Mouse (Mus musculus) erythroblast, embryonic 14.5 days (primary cell): ENCODE measurements around the gene Ppp5c. TPM values are rescaled to one million over a fixed set of nuclear protein-coding genes. Genes with fewer than 3 reads are reported as not detected.

ENCODE experiments used
- H3K27me3 ChIP-seq: 2 replicates; pipeline ENCODE4 v1.6.1; 2012; ENCODE audit warnings: inconsistent platforms; ENCODE audit not compliant: control insufficient read depth
- H3K36me3 ChIP-seq: 2 replicates; pipeline ENCODE4 v1.6.1; 2012; ENCODE audit warnings: mild to moderate bottlenecking, inconsistent platforms; ENCODE audit not compliant: control insufficient read depth
- H3K4me1 ChIP-seq: 2 replicates; pipeline ENCODE4 v1.6.1; 2012; ENCODE audit warnings: inconsistent platforms; ENCODE audit not compliant: control insufficient read depth
- H3K4me3 ChIP-seq: replicated peaks from 2 replicates; pipeline ENCODE3; 2012; ENCODE audit warnings: moderate library complexity, mild to moderate bottlenecking, inconsistent platforms
- H3K9me3 ChIP-seq: 2 replicates; pipeline ENCODE4 v1.6.1; 2012; ENCODE audit warnings: low read length, inconsistent platforms, mixed read lengths; ENCODE audit not compliant: control insufficient read depth
- GATA1 ChIP-seq: IDR thresholded peaks from 2 replicates; pipeline ENCODE4 v1.6.1; 2012; ENCODE audit warnings: low read length, inconsistent platforms, mixed read lengths
- TAL1 ChIP-seq: IDR thresholded peaks from 3 replicates; pipeline ENCODE4 v1.6.1; 2012; ENCODE audit warnings: low read length, inconsistent platforms, mixed read lengths
- polyA plus RNA-seq: library from polyadenylated mRNA; stranded (reverse); fragments of >175 nt; gene quantifications from 2 replicates; pipeline ENCODE4 v1.2.3, GENCODE M21; 2012

The Ppp5c gene
- polyA plus RNA-seq, 1 experiment: 7.3 TPM

- Histone ChIP-seq H3K9me3 (no peaks in the 10 kb centered on the region), H3K4me1 (peaks cover 15% of the 10 kb centered on the region; the same call in 1 of the 2 replicates), H3K27me3 (no peaks in the 10 kb centered on the region), H3K4me3 (no peak overlapping the region), H3K36me3 (no peaks in the 10 kb centered on the region)
- TF ChIP-seq GATA1 (no peak), TAL1 (no peak)
Observed at GRCm38 (mm10) chr7:16974018-16974417, 53.7 kb downstream of the Ppp5c start.

GRCm38 (mm10) chr7:16971160-16971559, 56.6 kb downstream of the Ppp5c start:
- no peak overlapping the region for H3K4me3 ChIP-seq
- TF ChIP-seq GATA1 (no peak), TAL1 (no peak)

GRCm38 (mm10) chr7:16968414-16968813, 59.3 kb downstream of the Ppp5c start:
- TF ChIP-seq TAL1 (no peak), GATA1 (no peak)
- no peaks in the 10 kb centered on the region for H3K4me1 ChIP-seq
- no peaks in the 10 kb centered on the region for H3K27me3 ChIP-seq

More at GRCm38 (mm10) chr7:16971160-16971559, 56.6 kb downstream of the Ppp5c start:
- Histone ChIP-seq H3K9me3 (no peaks in the 10 kb centered on the region), H3K27me3 (no peaks in the 10 kb centered on the region), H3K4me1 (peaks cover under 1% of the 10 kb centered on the region; the same call in 1 of the 2 replicates), H3K36me3 (no peaks in the 10 kb centered on the region)

GRCm38 (mm10) chr7:16961678-16962077, 66.0 kb downstream of the Ppp5c start:
- no peaks in the 10 kb centered on the region for H3K36me3 ChIP-seq
- H3K9me3 ChIP-seq: no peaks in the 10 kb centered on the region
- TF ChIP-seq TAL1 (no peak), GATA1 (no peak)
- peaks cover 4% of the 10 kb centered on the region; the same call in 1 of the 2 replicates for H3K27me3 ChIP-seq
- H3K4me3 ChIP-seq: no peak overlapping the region
- no peaks in the 10 kb centered on the region for H3K4me1 ChIP-seq

More at GRCm38 (mm10) chr7:16968414-16968813, 59.3 kb downstream of the Ppp5c start:
- no peak overlapping the region for H3K4me3 ChIP-seq
- no peaks in the 10 kb centered on the region for H3K36me3 ChIP-seq
- no peaks in the 10 kb centered on the region for H3K9me3 ChIP-seq

DNA sequence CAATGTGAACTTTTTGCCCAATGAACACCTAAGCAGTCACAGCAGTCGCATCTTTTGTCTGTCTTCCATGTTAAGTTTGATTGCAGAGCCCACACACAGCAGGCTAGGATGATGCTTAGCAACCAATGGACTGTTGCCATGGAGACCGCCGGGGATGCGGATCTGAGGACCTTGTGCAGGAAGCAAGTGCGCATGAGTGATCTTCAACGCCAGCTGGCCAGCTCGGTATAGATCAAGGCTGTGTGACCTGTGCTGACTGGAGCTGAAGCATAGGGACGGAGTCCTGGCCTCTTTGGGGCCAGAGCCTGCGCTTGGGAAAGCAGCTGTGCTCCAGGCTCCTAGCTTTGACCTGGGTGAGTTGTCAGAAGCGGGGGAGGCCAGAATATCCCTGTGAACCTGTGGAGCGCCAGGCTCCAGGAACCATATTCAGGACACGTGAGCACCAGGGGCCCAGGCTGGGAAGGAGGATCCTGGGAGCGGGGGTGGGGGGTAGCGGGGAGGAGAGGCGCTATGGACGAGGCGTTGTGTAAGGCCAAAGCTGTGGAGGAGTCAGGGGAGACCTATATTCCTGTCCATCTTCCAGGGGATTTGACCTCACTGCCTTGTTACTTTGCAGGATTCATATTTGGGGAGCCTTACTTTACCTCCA, 68.1 kb downstream of the Ppp5c start, which contains the start of gene Pnmal1:
TSS of gene Pnmal1 (plus strand) at position 141 of the 649 bp plus-strand sequence.
- Histone ChIP-seq H3K4me3 (no peak within 1 kb of the TSS), H3K4me1 (no peaks in the 10 kb centered on the region), H3K27me3 (peaks cover 4% of the 10 kb centered on the region; the same call in 1 of the 2 replicates), H3K36me3 (no peaks in the 10 kb centered on the region), H3K9me3 (no peaks in the 10 kb centered on the region)
- TF ChIP-seq GATA1 (no peak), TAL1 (no peak)

DNA sequence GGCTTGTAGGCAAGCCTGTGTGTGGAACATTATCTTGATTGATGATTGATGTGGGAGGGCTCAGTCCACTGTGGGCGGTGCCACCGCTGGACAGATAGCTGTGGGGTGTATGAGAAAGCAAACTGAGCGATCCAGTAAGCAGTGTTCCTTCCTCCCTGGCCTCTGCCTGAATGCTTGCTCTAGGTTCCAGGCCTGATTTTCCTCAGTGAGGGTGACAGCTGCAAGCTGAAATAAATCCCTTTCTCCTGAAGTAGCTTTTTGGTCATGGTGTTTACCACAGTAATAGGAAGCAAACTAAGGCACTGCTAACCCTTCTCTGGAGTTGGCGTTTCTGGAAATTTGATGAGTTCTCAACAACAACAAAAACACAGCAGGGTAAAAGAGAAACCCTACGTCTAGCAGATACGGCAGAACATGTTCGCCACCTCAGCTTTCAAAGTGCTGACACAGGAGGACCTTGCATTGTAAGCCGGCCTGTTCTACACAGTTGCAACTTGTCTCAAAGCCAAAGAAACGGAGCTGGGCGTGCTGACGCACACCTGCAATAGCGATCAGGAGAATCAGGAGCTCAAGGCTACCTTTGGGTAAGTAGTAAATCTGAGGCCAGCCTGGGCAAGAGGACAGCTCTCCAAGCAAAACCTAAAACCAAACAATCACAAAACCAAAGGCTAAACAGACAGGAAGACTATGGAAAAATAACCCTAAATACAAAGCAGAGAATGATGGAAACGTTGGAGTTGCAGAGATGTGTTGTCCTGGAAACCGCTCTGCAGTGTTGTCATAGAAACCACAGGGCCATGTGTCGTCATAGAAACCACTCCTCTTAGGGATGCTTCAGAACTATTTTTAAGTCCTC, 71.1 kb downstream of the Ppp5c start:
- no peak overlapping the region for H3K4me3 ChIP-seq
- no peak for TF ChIP-seq GATA1
- TF ChIP-seq TAL1: no peak
- H3K27me3 ChIP-seq: peaks cover 4% of the 10 kb centered on the region; the same call in 1 of the 2 replicates
- no peaks in the 10 kb centered on the region for H3K36me3 ChIP-seq
- H3K9me3 ChIP-seq: no peaks in the 10 kb centered on the region
- H3K4me1 ChIP-seq: no peaks in the 10 kb centered on the region

GRCm38 (mm10) chr7:16955712-16956111, 72.0 kb downstream of the Ppp5c start:
- Histone ChIP-seq H3K4me1 (no peaks in the 10 kb centered on the region), H3K9me3 (no peaks in the 10 kb centered on the region), H3K4me3 (no peak overlapping the region), H3K36me3 (no peaks in the 10 kb centered on the region), H3K27me3 (peaks cover 4% of the 10 kb centered on the region; the same call in 1 of the 2 replicates)
- TF ChIP-seq TAL1 (no peak), GATA1 (no peak)

Other genes starting within 250 kb of the Ppp5c start
- 24.9 and 33.8 TPM in 2 replicates for gene Slc1a5, start 246.6 kb downstream of the Ppp5c start, polyA plus RNA-seq
- 11.1 and 11.3 TPM in 2 replicates for gene Strn4, start 212.0 kb downstream of the Ppp5c start, polyA plus RNA-seq
- gene Fkrp, start 211.2 kb downstream of the Ppp5c start, polyA plus RNA-seq: 1.2 and 1.5 TPM in 2 replicates
- 0.61 and 0.66 TPM in 2 replicates for gene Prkd2, start 185.0 kb downstream of the Ppp5c start, polyA plus RNA-seq
- gene Dact3, start 152.6 kb downstream of the Ppp5c start, polyA plus RNA-seq: 0.02 TPM in 2 replicates
- not detected in 2 replicates for gene Gng8, start 136.1 kb downstream of the Ppp5c start, polyA plus RNA-seq
- 0.01 and 0.04 TPM in 2 replicates for gene Ptgir, start 121.4 kb downstream of the Ppp5c start, polyA plus RNA-seq
- 185 and 208 TPM in 2 replicates for gene Calm3, start 103.8 kb downstream of the Ppp5c start, polyA plus RNA-seq
- 0.02 TPM in 1 of 2 replicates, not detected in the other for gene Pnmal2, start 83.2 kb downstream of the Ppp5c start, polyA plus RNA-seq
- gene Pnmal1, start 68.2 kb downstream of the Ppp5c start, polyA plus RNA-seq: not detected in 2 replicates
- gene Gm42372, start 44.8 kb downstream of the Ppp5c start, polyA plus RNA-seq: not detected in 2 replicates
- gene Ccdc8, start 35.2 kb downstream of the Ppp5c start, polyA plus RNA-seq: 0.05 and 0.08 TPM in 2 replicates
- gene Hif3a, start 34.5 kb upstream of the Ppp5c start, polyA plus RNA-seq: 7.8 and 8.0 TPM in 2 replicates
- not detected in 2 replicates for gene Psg16, start 46.1 kb upstream of the Ppp5c start, polyA plus RNA-seq
- not detected in 2 replicates for gene Ceacam3, start 122.4 kb upstream of the Ppp5c start, polyA plus RNA-seq
- gene Psg29, start 175.6 kb upstream of the Ppp5c start, polyA plus RNA-seq: not detected in 2 replicates